Mouse (Mus musculus): Measurements from ENCODE around the gene Dnah9. TPM values are rescaled to one million over a fixed set of nuclear protein-coding genes. Genes with fewer than 3 reads are reported as not detected.
A peak's percentile ranks its signal among the peaks of the same experiment; 100 is the strongest.

Gene Dnah9
- polyA plus RNA-seq, 1 experiment from 2014 or later, result 0.09 TPM

- no peak for ATAC-seq
- H3K27me3 ChIP-seq (replicated peaks; ENCODE audit: control insufficient read depth, insufficient read depth, low read length), result no peaks in the 10 kb centered on the region
- 27% methylated on average over 3 of the region's 3 CpGs for WGBS
- no peak overlapping the region for H3K4me2 ChIP-seq (ENCODE audit: low read depth, low read length)
- no peak overlapping the region for H3K27ac ChIP-seq (ENCODE audit: low read length)
- no peaks in the 10 kb centered on the region for H3K36me3 ChIP-seq (ENCODE audit: control insufficient read depth, insufficient read depth, low read length)
- H3K4me3 ChIP-seq (ENCODE audit: low read length), result no peak overlapping the region
- H3K4me1 ChIP-seq (ENCODE audit: control insufficient read depth, insufficient read depth, low read length), result no peaks in the 10 kb centered on the region
- H3K9me3 ChIP-seq (ENCODE audit: control insufficient read depth, low read length), result no peaks in the 10 kb centered on the region
- H3K9ac ChIP-seq (ENCODE audit: low read depth, low read length), result no peak overlapping the region
Measured at GRCm38 (mm10) chr11:66122017-66122416, 46.3 kb downstream of the Dnah9 start.

DNA sequence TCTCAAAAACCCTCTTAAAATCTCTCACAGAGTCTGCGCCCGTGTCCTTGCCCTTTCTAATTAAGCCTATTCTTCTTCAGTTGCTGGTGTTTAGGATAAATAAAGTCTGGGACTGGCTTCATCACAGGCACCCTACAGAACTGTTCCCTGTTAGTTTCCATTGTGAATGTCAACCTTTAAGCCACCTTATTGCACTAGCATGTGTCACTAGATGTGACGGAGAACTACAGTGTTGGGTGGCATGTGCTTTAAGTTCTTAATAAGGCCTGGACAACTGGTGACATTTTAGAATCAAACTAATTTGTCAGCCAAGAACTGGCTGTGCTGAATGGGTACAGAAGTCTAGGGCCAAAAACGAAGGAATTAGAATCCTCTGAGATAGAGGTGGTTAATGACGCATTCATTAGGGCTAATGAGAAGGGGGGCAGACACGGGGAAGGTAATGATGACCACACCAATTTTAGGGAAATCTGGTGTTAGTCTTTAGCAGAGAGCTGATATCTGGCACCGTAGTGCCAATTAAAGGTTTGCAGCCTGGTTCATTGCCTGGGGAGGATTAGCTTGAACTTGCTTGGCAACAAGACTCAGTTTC lies 84.6 kb downstream of the Dnah9 start:
- WGBS, result 83% methylated on average over 7 of the region's 7 CpGs
- ATAC-seq, result no peak

GRCm38 (mm10) chr11:66072921-66073320 lies 95.4 kb downstream of the Dnah9 start:
- Histone ChIP-seq H3K27ac (ENCODE audit: low read length) (no peak overlapping the region), H3K4me1 (ENCODE audit: control insufficient read depth, insufficient read depth, low read length) (no peaks in the 10 kb centered on the region), H3K9me3 (ENCODE audit: control insufficient read depth, low read length) (no peaks in the 10 kb centered on the region), H3K9ac (ENCODE audit: low read depth, low read length) (no peak overlapping the region), H3K36me3 (ENCODE audit: control insufficient read depth, insufficient read depth, low read length) (no peaks in the 10 kb centered on the region), H3K4me2 (ENCODE audit: low read depth, low read length) (no peak overlapping the region), H3K4me3 (ENCODE audit: low read length) (no peak overlapping the region), H3K27me3 (replicated peaks; ENCODE audit: control insufficient read depth, insufficient read depth, low read length) (no peaks in the 10 kb centered on the region)
- ATAC-seq, result no peak
- WGBS, result 72% methylated on average over 5 of the region's 5 CpGs

More for the DNA sequence above, 84.6 kb downstream of the Dnah9 start:
- Histone ChIP-seq H3K4me2 (ENCODE audit: low read depth, low read length) (no peak overlapping the region), H3K27me3 (replicated peaks; ENCODE audit: control insufficient read depth, insufficient read depth, low read length) (no peaks in the 10 kb centered on the region), H3K4me3 (ENCODE audit: low read length) (no peak overlapping the region), H3K27ac (ENCODE audit: low read length) (no peak overlapping the region), H3K9me3 (ENCODE audit: control insufficient read depth, low read length) (no peaks in the 10 kb centered on the region), H3K36me3 (ENCODE audit: control insufficient read depth, insufficient read depth, low read length) (no peaks in the 10 kb centered on the region), H3K9ac (ENCODE audit: low read depth, low read length) (no peak overlapping the region), H3K4me1 (ENCODE audit: control insufficient read depth, insufficient read depth, low read length) (no peaks in the 10 kb centered on the region)

GRCm38 (mm10) chr11:66058956-66059355 lies 109.4 kb downstream of the Dnah9 start:
- no peak overlapping the region for H3K9ac ChIP-seq (ENCODE audit: low read depth, low read length)
- 54% methylated on average over 3 of the region's 3 CpGs for WGBS
- no peaks in the 10 kb centered on the region for H3K36me3 ChIP-seq (ENCODE audit: control insufficient read depth, insufficient read depth, low read length)
- no peak overlapping the region for H3K27ac ChIP-seq (ENCODE audit: low read length)
- H3K4me2 ChIP-seq (ENCODE audit: low read depth, low read length), result no peak overlapping the region
- no peak overlapping the region for H3K4me3 ChIP-seq (ENCODE audit: low read length)
- no peaks in the 10 kb centered on the region for H3K27me3 ChIP-seq (replicated peaks; ENCODE audit: control insufficient read depth, insufficient read depth, low read length)
- no peak for ATAC-seq
- no peaks in the 10 kb centered on the region for H3K9me3 ChIP-seq (ENCODE audit: control insufficient read depth, low read length)
- no peaks in the 10 kb centered on the region for H3K4me1 ChIP-seq (ENCODE audit: control insufficient read depth, insufficient read depth, low read length)

GRCm38 (mm10) chr11:66051294-66051693 lies 117.1 kb downstream of the Dnah9 start:
- Histone ChIP-seq H3K36me3 (ENCODE audit: control insufficient read depth, insufficient read depth, low read length) (no peaks in the 10 kb centered on the region), H3K4me1 (ENCODE audit: control insufficient read depth, insufficient read depth, low read length) (peaks cover 3% of the 10 kb centered on the region; the same call in 1 of the 2 replicates), H3K9ac (ENCODE audit: low read depth, low read length) (no peak overlapping the region), H3K4me3 (ENCODE audit: low read length) (no peak overlapping the region), H3K4me2 (ENCODE audit: low read depth, low read length) (no peak overlapping the region), H3K27ac (ENCODE audit: low read length) (no peak overlapping the region), H3K9me3 (ENCODE audit: control insufficient read depth, low read length) (no peaks in the 10 kb centered on the region), H3K27me3 (replicated peaks; ENCODE audit: control insufficient read depth, insufficient read depth, low read length) (no peaks in the 10 kb centered on the region)
- no peak for ATAC-seq
- 84% methylated on average over 3 of the region's 3 CpGs for WGBS

GRCm38 (mm10) chr11:66049146-66049545 lies 119.2 kb downstream of the Dnah9 start:
- WGBS, result 67% methylated on average over 4 of the region's 4 CpGs
- no peak overlapping the region for H3K9ac ChIP-seq (ENCODE audit: low read depth, low read length)
- ATAC-seq, result no peak

DNA sequence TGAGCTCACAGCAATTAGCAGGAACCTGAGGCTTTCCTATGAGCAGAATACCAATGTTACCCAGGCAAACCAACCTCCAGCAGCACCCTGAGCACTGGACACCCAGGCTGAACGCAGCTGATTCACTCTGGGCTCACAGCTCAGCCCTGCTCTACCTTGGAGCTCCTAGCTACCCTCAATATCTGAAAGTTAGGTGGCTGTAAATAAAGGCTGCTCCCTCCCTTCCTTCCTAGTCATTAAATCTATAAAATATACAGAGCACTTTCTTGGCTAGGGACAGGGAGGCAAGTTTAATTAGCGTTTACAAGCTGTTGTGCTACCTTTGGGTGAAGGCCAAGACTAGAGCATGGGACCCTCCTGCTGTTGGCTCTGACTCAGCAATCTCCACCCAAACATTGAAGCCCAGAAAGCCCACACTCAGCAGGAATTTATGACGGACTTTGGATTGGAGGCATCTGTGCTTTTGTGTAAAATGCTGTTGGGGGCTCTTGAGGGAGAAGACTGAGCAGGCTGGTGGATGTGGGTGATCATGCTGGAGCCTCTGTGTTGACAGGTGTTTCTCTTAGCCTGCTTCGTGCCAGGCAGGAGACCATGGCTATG lies 121.7 kb downstream of the Dnah9 start:
- no peaks in the 10 kb centered on the region for H3K27me3 ChIP-seq (replicated peaks; ENCODE audit: control insufficient read depth, insufficient read depth, low read length)
- no peaks in the 10 kb centered on the region for H3K9me3 ChIP-seq (ENCODE audit: control insufficient read depth, low read length)
- no peak overlapping the region for H3K4me3 ChIP-seq (ENCODE audit: low read length)
- WGBS, result 32% methylated on average over 4 of the region's 4 CpGs
- H3K36me3 ChIP-seq (ENCODE audit: control insufficient read depth, insufficient read depth, low read length), result no peaks in the 10 kb centered on the region
- H3K9ac ChIP-seq (ENCODE audit: low read depth, low read length), result no peak overlapping the region
- ATAC-seq, result peak; percentile 31; the same call in 1 of the 2 replicates
- no peak overlapping the region for H3K4me2 ChIP-seq (ENCODE audit: low read depth, low read length)
- H3K27ac ChIP-seq (ENCODE audit: low read length), result 0 out of 2 replicates have a peak overlapping the region, but pooled peaks have one; percentile 23
- H3K4me1 ChIP-seq (ENCODE audit: control insufficient read depth, insufficient read depth, low read length), result peaks cover 3% of the 10 kb centered on the region; the same call in 1 of the 2 replicates

More at GRCm38 (mm10) chr11:66049146-66049545, 119.2 kb downstream of the Dnah9 start:
- H3K4me1 ChIP-seq (ENCODE audit: control insufficient read depth, insufficient read depth, low read length), result peaks cover 3% of the 10 kb centered on the region; the same call in 1 of the 2 replicates
- no peak overlapping the region for H3K4me2 ChIP-seq (ENCODE audit: low read depth, low read length)
- no peaks in the 10 kb centered on the region for H3K9me3 ChIP-seq (ENCODE audit: control insufficient read depth, low read length)
- H3K36me3 ChIP-seq (ENCODE audit: control insufficient read depth, insufficient read depth, low read length), result no peaks in the 10 kb centered on the region
- no peak overlapping the region for H3K4me3 ChIP-seq (ENCODE audit: low read length)
- H3K27ac ChIP-seq (ENCODE audit: low read length), result no peak overlapping the region
- no peaks in the 10 kb centered on the region for H3K27me3 ChIP-seq (replicated peaks; ENCODE audit: control insufficient read depth, insufficient read depth, low read length)

- Histone ChIP-seq H3K27me3 (replicated peaks; ENCODE audit: control insufficient read depth, insufficient read depth, low read length) (no peaks in the 10 kb centered on the region), H3K4me1 (ENCODE audit: control insufficient read depth, insufficient read depth, low read length) (peaks cover 3% of the 10 kb centered on the region; the same call in 1 of the 2 replicates), H3K27ac (ENCODE audit: low read length) (no peak overlapping the region), H3K4me2 (ENCODE audit: low read depth, low read length) (no peak overlapping the region), H3K9me3 (ENCODE audit: control insufficient read depth, low read length) (no peaks in the 10 kb centered on the region), H3K4me3 (ENCODE audit: low read length) (no peak overlapping the region), H3K9ac (ENCODE audit: low read depth, low read length) (no peak overlapping the region), H3K36me3 (ENCODE audit: control insufficient read depth, insufficient read depth, low read length) (no peaks in the 10 kb centered on the region)
- no peak for ATAC-seq
- WGBS, result 58% methylated on average over 6 of the region's 6 CpGs
Measured at GRCm38 (mm10) chr11:66043635-66044034, 124.7 kb downstream of the Dnah9 start.

- 71% methylated on average over 2 of the region's 2 CpGs for WGBS
- Histone ChIP-seq H3K9ac (ENCODE audit: low read depth, low read length) (no peak overlapping the region), H3K27me3 (replicated peaks; ENCODE audit: control insufficient read depth, insufficient read depth, low read length) (no peaks in the 10 kb centered on the region), H3K36me3 (ENCODE audit: control insufficient read depth, insufficient read depth, low read length) (no peaks in the 10 kb centered on the region), H3K4me1 (ENCODE audit: control insufficient read depth, insufficient read depth, low read length) (peaks cover 3% of the 10 kb centered on the region; the same call in 1 of the 2 replicates), H3K4me2 (ENCODE audit: low read depth, low read length) (no peak overlapping the region), H3K9me3 (ENCODE audit: control insufficient read depth, low read length) (no peaks in the 10 kb centered on the region), H3K4me3 (ENCODE audit: low read length) (no peak overlapping the region), H3K27ac (ENCODE audit: low read length) (no peak overlapping the region)
- no peak for ATAC-seq
Measured at GRCm38 (mm10) chr11:66042531-66042930, 125.8 kb downstream of the Dnah9 start.

All from intestine, embryonic 16.5 days (tissue).